Mouse (Mus musculus) heart, adult 2 months (tissue): ENCODE results near the gene Spindoc.

Experiments used
- CTCF ChIP-seq: fragments of 200-600 bp; IDR thresholded peaks from 2 replicates; pipeline ENCODE4 v1.8.1; 2022; ENCODE audit warnings: antibody characterized with exemption, mild to moderate bottlenecking, moderate library complexity
- POLR2A ChIP-seq: fragments of 200-500 bp; IDR thresholded peaks from 2 replicates; pipeline ENCODE4 v1.6.1; 2011; ENCODE audit warnings: mild to moderate bottlenecking, low read depth, low read length, control low read depth; ENCODE audit not compliant: insufficient read depth

- TF ChIP-seq POLR2A = no peak
- no peak for TF ChIP-seq CTCF
These were observed 41.3 kb upstream of the Spindoc start for GRCm38 (mm10) chr19:7424131-7424530.
